Mouse (Mus musculus) kidney, adult 2 months (tissue): Measurements from ENCODE around the gene Ascc1.

Experiments
- CTCF ChIP-seq: fragments of 200-500 bp; conservative IDR thresholded peaks from 2 replicates; pipeline ENCODE4 v1.5.1; 2011; ENCODE audit warnings: low read depth, mild to moderate bottlenecking, control low read depth, low read length, moderate library complexity, mixed read lengths; ENCODE audit not compliant: insufficient read depth, insufficient read length
- POLR2A ChIP-seq: fragments of 200-500 bp; IDR thresholded peaks from one replicate; pipeline ENCODE4 v1.6.1; 2011; ENCODE audit warnings: low read depth, low read length, control low read depth

- TF ChIP-seq POLR2A, result no peak
- TF ChIP-seq CTCF, result no peak
Observed at GRCm38 (mm10) chr10:60115345-60116185, 113.0 kb downstream of the Ascc1 start.
